Mouse (Mus musculus): ENCODE measurements around the gene Ern1.
A peak's percentile ranks its signal among the peaks of the same experiment; 100 is the strongest.

DNA sequence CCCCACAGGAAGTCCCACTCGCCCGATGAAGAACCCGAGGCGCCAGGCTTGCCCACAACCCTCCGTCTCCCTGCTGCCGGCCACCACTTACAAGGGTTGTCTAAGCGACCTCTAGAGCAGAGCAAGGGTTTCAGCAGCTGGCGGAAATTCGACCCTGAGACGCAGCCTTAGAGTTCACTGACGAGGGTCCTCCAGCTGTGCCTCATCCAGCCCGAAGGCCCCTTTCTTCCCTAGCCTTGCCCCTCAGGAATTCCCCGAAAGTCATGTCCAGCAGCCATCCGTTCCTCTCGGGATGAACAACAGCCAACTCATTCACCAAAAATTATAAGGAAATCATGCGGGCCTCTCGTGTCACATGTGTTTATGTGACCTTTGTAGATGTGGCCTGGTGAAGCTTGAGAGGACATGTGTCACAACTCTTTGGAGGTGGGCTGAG, 492 bp upstream of the Ern1 start:
- TF ChIP-seq CTCF (IDR thresholded peaks at IDR 0.05) (peak; percentile 36), EP300 (IDR thresholded peaks at IDR 0.05) (peak; percentile 71; the same call in 1 of the 2 replicates)
